Comparison of ENCODE assay signal across 18 mouse cellular contexts in genomic region chr14:99586029-99586428, GRCm38 (mm10).
"Had no signal": no experiment of that assay in that cellular context is flagged by ENCODE, and none has a peak within 500 bp of the region (broad histone marks: within the 10 kb centered on the region; RNA-seq: fewer than 3 reads in every experiment).

No protein-coding gene starts in this region.

- H3K36me3 ChIP-seq: midbrain, embryonic 10.5 days; midbrain, embryonic 12.5 days; neural tube, embryonic 13.5 days; neural tube, embryonic 15.5 days; stomach, embryonic 15.5 days had no signal

- H3K4me2 ChIP-seq: lung, embryonic 14.5 days; midbrain, embryonic 12.5 days; neural tube, embryonic 13.5 days; neural tube, embryonic 15.5 days; stomach, embryonic 15.5 days had no signal

- H3K4me3 ChIP-seq: midbrain, embryonic 10.5 days; midbrain, embryonic 12.5 days; myocyte; neural tube, embryonic 13.5 days; neural tube, embryonic 15.5 days; stomach, embryonic 15.5 days had no signal

- ATAC-seq: midbrain, embryonic 16.5 days had no signal

- DNase-seq: lung, adult 18-20 months; lung, embryonic 14.5 days; lung, postnatal 10 days; lung, postnatal 4 days; midbrain, embryonic 14.5 days; retina, postnatal 1 day; right cerebral cortex, adult 18-20 months; right cerebral cortex, postnatal 25 days; right cerebral cortex, postnatal 4 days; thymus, postnatal 14 days; thymus, postnatal 36 days had no signal

- H3K9me3 ChIP-seq: midbrain, embryonic 10.5 days; midbrain, embryonic 12.5 days; neural tube, embryonic 13.5 days; neural tube, embryonic 15.5 days; stomach, embryonic 15.5 days had no signal

- H3K27me3 ChIP-seq: midbrain, embryonic 12.5 days; neural tube, embryonic 13.5 days; neural tube, embryonic 15.5 days; stomach, embryonic 15.5 days had no signal

- H3K27ac ChIP-seq: midbrain, embryonic 10.5 days; midbrain, embryonic 12.5 days; neural tube, embryonic 13.5 days; neural tube, embryonic 15.5 days had no signal

- H3K9ac ChIP-seq: lung, embryonic 14.5 days; midbrain, embryonic 12.5 days; neural tube, embryonic 13.5 days; neural tube, embryonic 15.5 days; stomach, embryonic 15.5 days had no signal
